Mouse (Mus musculus) CH12.LX (cell line): ENCODE data around the gene Cdkn2d. TPM values are rescaled to one million over a fixed set of nuclear protein-coding genes. Genes with fewer than 3 reads are reported as not detected.

ENCODE experiments used
- DNase-seq: peaks from one replicate; pipeline ENCODE4 v3.0.0-alpha.2; 2013; ENCODE audit errors: extremely low read depth
- H3K27ac ChIP-seq: 2 replicates; pipeline ENCODE4 v1.5.1; 2012; ENCODE audit warnings: low read depth, mild to moderate bottlenecking, control low read depth, moderate library complexity; ENCODE audit not compliant: insufficient read depth
- H3K27me3 ChIP-seq: replicated peaks from 2 replicates; pipeline ENCODE3; 2012; ENCODE audit warnings: inconsistent platforms
- H3K36me3 ChIP-seq, 2 experiments: replicated peaks in 1 of 2; 2 replicates each; pipeline versions ENCODE3 to v1.6.1; 2012; ENCODE audit warnings: inconsistent platforms in 1 of 2, low read length in 1 of 2, mild to moderate bottlenecking in 1 of 2, mixed read lengths in 1 of 2, moderate library complexity in 1 of 2; ENCODE audit not compliant: control insufficient read depth in 1 of 2, insufficient read depth in 1 of 2
- H3K4me1 ChIP-seq, 2 experiments: 2 replicates each; pipeline ENCODE4 v1.6.1; 2012; ENCODE audit warnings: inconsistent platforms in 1 of 2, moderate library complexity in 1 of 2; ENCODE audit not compliant: insufficient read depth in 2 of 2, control insufficient read depth in 1 of 2
- H3K4me2 ChIP-seq: 2 replicates; pipeline ENCODE4 v1.6.1; 2012; ENCODE audit warnings: low read depth, mild to moderate bottlenecking, control low read depth; ENCODE audit not compliant: poor library complexity, insufficient read depth, severe bottlenecking
- H3K4me3 ChIP-seq, 3 experiments: fragments of 150-350 bp in 1 of 3; sonication (generic) in 1 of 3; replicated peaks in 1 of 3; 2 replicates each; pipeline versions ENCODE3 to v1.5.1; 2011 to 2012; ENCODE audit warnings: low read depth in 2 of 3, low read length in 2 of 3, mild to moderate bottlenecking in 2 of 3, moderate library complexity in 2 of 3, control low read depth in 1 of 3, improper control_type of control experiment in 1 of 3, inconsistent platforms in 1 of 3, mixed read lengths in 1 of 3; ENCODE audit not compliant: poor library complexity in 1 of 3
- H3K79me2 ChIP-seq: replicated peaks from 2 replicates; pipeline ENCODE4 v1.6.1; 2012; ENCODE audit warnings: mild to moderate bottlenecking, moderate library complexity; ENCODE audit not compliant: control insufficient read depth, poor library complexity, insufficient read depth, severe bottlenecking; ENCODE audit errors: extremely low read depth
- H3K9ac ChIP-seq: 2 replicates; pipeline ENCODE4 v1.6.1; 2012; ENCODE audit warnings: low read depth, mild to moderate bottlenecking, control low read depth, moderate library complexity; ENCODE audit not compliant: insufficient read depth
- H3K9me3 ChIP-seq: replicated peaks from 2 replicates; pipeline ENCODE3; 2012; ENCODE audit warnings: low read length, inconsistent platforms, mixed read lengths
- CHD1 ChIP-seq: IDR thresholded peaks from 2 replicates; pipeline ENCODE4 v1.6.1; 2012; ENCODE audit warnings: low read depth, low read length, improper control_type of control experiment, inconsistent platforms
- CHD2 ChIP-seq: IDR thresholded peaks from 2 replicates; pipeline ENCODE4 v1.6.1; 2011; ENCODE audit warnings: low read length, improper control_type of control experiment
- ELF1 ChIP-seq: IDR thresholded peaks from 2 replicates; pipeline ENCODE4 v1.6.1; 2014; ENCODE audit warnings: low read depth, mild to moderate bottlenecking, inconsistent platforms, low read length, improper control_type of control experiment
- HCFC1 ChIP-seq: IDR thresholded peaks from 2 replicates; pipeline ENCODE4 v1.6.1; 2012; ENCODE audit warnings: low read depth, mild to moderate bottlenecking, inconsistent platforms, low read length, improper control_type of control experiment
- IRF4 ChIP-seq: IDR thresholded peaks from 2 replicates; pipeline ENCODE4 v1.6.1; 2014; ENCODE audit warnings: low read depth, mild to moderate bottlenecking, inconsistent platforms, low read length, improper control_type of control experiment
- JUN ChIP-seq: IDR thresholded peaks from 2 replicates; pipeline ENCODE4 v1.6.1; 2011; ENCODE audit warnings: low read depth, mild to moderate bottlenecking, low read length, improper control_type of control experiment, moderate library complexity; ENCODE audit not compliant: insufficient read depth
- JUND ChIP-seq: conservative IDR thresholded peaks from 2 replicates; pipeline ENCODE4 v1.6.1; 2011; ENCODE audit warnings: low read depth, low read length, improper control_type of control experiment
- KAT2A ChIP-seq: IDR thresholded peaks from 2 replicates; pipeline ENCODE4 v1.6.1; 2012; ENCODE audit warnings: low read length, improper control_type of control experiment, inconsistent platforms; ENCODE audit not compliant: insufficient replicate concordance
- MAFK ChIP-seq: IDR thresholded peaks from 2 replicates; pipeline ENCODE4 v1.6.1; 2011; ENCODE audit warnings: low read length, improper control_type of control experiment; ENCODE audit not compliant: insufficient replicate concordance
- MAX ChIP-seq: IDR thresholded peaks from 2 replicates; pipeline ENCODE4 v1.6.1; 2011; ENCODE audit warnings: low read length, improper control_type of control experiment
- MEF2A ChIP-seq: IDR thresholded peaks from 2 replicates; pipeline ENCODE4 v1.6.1; 2014; ENCODE audit warnings: low read depth, mild to moderate bottlenecking, inconsistent platforms, low read length, improper control_type of control experiment, borderline replicate concordance
- MYC ChIP-seq: IDR thresholded peaks from 2 replicates; pipeline ENCODE4 v1.6.1; 2011; ENCODE audit warnings: low read depth, mild to moderate bottlenecking, improper control_type of control experiment, low read length
- NELFE ChIP-seq: IDR thresholded peaks from 2 replicates; pipeline ENCODE4 v1.6.1; 2011; ENCODE audit warnings: low read depth, low read length, improper control_type of control experiment
- NRF1 ChIP-seq: IDR thresholded peaks from 2 replicates; pipeline ENCODE4 v1.6.1; 2014; ENCODE audit warnings: low read depth, mild to moderate bottlenecking, inconsistent platforms, low read length, improper control_type of control experiment, moderate library complexity
- POLR2A ChIP-seq: IDR thresholded peaks from 2 replicates; pipeline ENCODE4 v1.6.1; 2011; ENCODE audit warnings: low read depth, mild to moderate bottlenecking, improper control_type of control experiment, low read length
- POLR2AphosphoS2 ChIP-seq: IDR thresholded peaks from 2 replicates; pipeline ENCODE4 v1.6.1; 2011; ENCODE audit warnings: low read depth, low read length, improper control_type of control experiment
- RAD21 ChIP-seq: IDR thresholded peaks from 2 replicates; pipeline ENCODE4 v1.6.1; 2011; ENCODE audit warnings: low read depth, mild to moderate bottlenecking, low read length, improper control_type of control experiment, moderate library complexity
- RCOR1 ChIP-seq: conservative IDR thresholded peaks from 2 replicates; pipeline ENCODE4 v1.6.1; 2012; ENCODE audit warnings: low read depth, mild to moderate bottlenecking, inconsistent platforms, low read length, improper control_type of control experiment
- SIN3A ChIP-seq: IDR thresholded peaks from 2 replicates; pipeline ENCODE4 v1.6.1; 2012; ENCODE audit warnings: low read length, improper control_type of control experiment, inconsistent platforms
- SMC3 ChIP-seq: IDR thresholded peaks from 2 replicates; pipeline ENCODE4 v1.6.1; 2011; ENCODE audit warnings: low read depth, low read length, improper control_type of control experiment
- TCF12 ChIP-seq: IDR thresholded peaks from 2 replicates; pipeline ENCODE4 v1.6.1; 2014; ENCODE audit warnings: low read depth, mild to moderate bottlenecking, inconsistent platforms, low read length, improper control_type of control experiment
- UBTF ChIP-seq: IDR thresholded peaks from 2 replicates; pipeline ENCODE4 v1.6.1; 2012; ENCODE audit warnings: low read depth, mild to moderate bottlenecking, inconsistent platforms, low read length, improper control_type of control experiment, moderate library complexity
- USF1 ChIP-seq: IDR thresholded peaks from 2 replicates; pipeline ENCODE4 v1.6.1; 2014; ENCODE audit warnings: low read depth, mild to moderate bottlenecking, inconsistent platforms, low read length, improper control_type of control experiment
- USF2 ChIP-seq: conservative IDR thresholded peaks from 2 replicates; pipeline ENCODE4 v1.6.1; 2011; ENCODE audit warnings: low read depth, low read length, improper control_type of control experiment
- ZC3H11A ChIP-seq: IDR thresholded peaks from 2 replicates; pipeline ENCODE4 v1.6.1; 2012; ENCODE audit warnings: low read depth, mild to moderate bottlenecking, inconsistent platforms, low read length, improper control_type of control experiment
- ZMIZ1 ChIP-seq: IDR thresholded peaks from 2 replicates; pipeline ENCODE4 v1.6.1; 2012; ENCODE audit warnings: low read depth, mild to moderate bottlenecking, inconsistent platforms, low read length, improper control_type of control experiment
- dilution Hi-C: fragments of 300-500 bp; cut with MboI; formaldehyde crosslinking; loops from 2 replicates; pipeline ENCODE4 v1.14.3; 2020; ENCODE audit warnings: low sequenced_read_pairs; ENCODE audit not compliant: extremely low pct_unique_long_range_greater_than_20kb, extremely low pct_ligation_motif_present
- in situ Hi-C: fragments of 300-500 bp; cut with MboI; formaldehyde crosslinking; loops from 3 replicates; pipeline ENCODE4 v1.14.3; 2019; ENCODE audit warnings: low sequenced_read_pairs, low pct_ligation_motif_present, low pct_unique_long_range_greater_than_20kb, mixed read lengths
- polyA plus RNA-seq: library from polyadenylated mRNA; unstranded; fragments of >175 nt; gene quantifications from 2 replicates; pipeline ENCODE4 v1.2.1, GENCODE M21; 2012; ENCODE audit warnings: low read depth; ENCODE audit not compliant: insufficient read length
- total RNA-seq, 2 experiments: library from RNA; depleted of rRNA; stranded (reverse); fragments of 300-350 nt in 1 of 2; fragments of >200 nt in 1 of 2; gene quantifications; 2 replicates each; pipeline ENCODE4 v1.2.3; 2012 to 2014

Gene Cdkn2d
- total and polyA plus RNA-seq, 3 experiments: 2.9 to 12.6 (median 7.1) TPM

- no peak overlapping the region for H3K4me2 ChIP-seq
- peaks cover 3% of the 10 kb centered on the region for H3K9me3 ChIP-seq
- no peak overlapping the region for H3K4me3 ChIP-seq
- TF ChIP-seq MEF2A (no peak), USF1 (no peak), RCOR1 (no peak), HCFC1 (no peak), JUND (no peak), POLR2A (no peak), SMC3 (no peak), SIN3A (no peak), IRF4 (no peak), RAD21 (no peak)
- in situ Hi-C loops: loop anchor here (5.0 kb wide), 1 partner anchor 97 kb away; the partner anchor contains the start of gene Qtrt1
- no peaks in the 10 kb centered on the region for H3K79me2 ChIP-seq
- no peaks in the 10 kb centered on the region for H3K36me3 ChIP-seq
- peaks cover 0 to 23% of the 10 kb centered on the region in 2 experiments; a peak in 3 of 4 replicates for H3K4me1 ChIP-seq
- H3K27ac ChIP-seq: no peak overlapping the region
- no peak overlapping the region for H3K9ac ChIP-seq
- no peaks in the 10 kb centered on the region for H3K27me3 ChIP-seq
- no peak for DNase-seq
- dilution Hi-C loops: no loop called here
Observed at GRCm38 (mm10) chr9:21315421-21315820, 24.2 kb upstream of the Cdkn2d start.

GRCm38 (mm10) chr9:21314367-21315140 is 23.3 kb upstream of the Cdkn2d start:
- H3K4me1 ChIP-seq: peaks cover 2 to 23% of the 10 kb centered on the region in 2 experiments
- TF ChIP-seq JUN: no peak
- no peak for TF ChIP-seq ZC3H11A
- TF ChIP-seq MAX: no peak
- TF ChIP-seq MAFK: no peak
- no peak for TF ChIP-seq NRF1
- TF ChIP-seq NELFE: no peak
- no peak for TF ChIP-seq CHD1
- TF ChIP-seq POLR2AphosphoS2: no peak
- no peak for TF ChIP-seq CHD2
- TF ChIP-seq RAD21: no peak
- TF ChIP-seq KAT2A: no peak
- TF ChIP-seq POLR2A: no peak
- no peak for TF ChIP-seq SMC3
- TF ChIP-seq UBTF: no peak
- TF ChIP-seq TCF12: no peak
- TF ChIP-seq ZMIZ1: no peak
- no peak for TF ChIP-seq ELF1
- TF ChIP-seq USF2: no peak
- no peak for TF ChIP-seq MYC
- no peaks in the 10 kb centered on the region for H3K36me3 ChIP-seq
- H3K27ac ChIP-seq: no peak overlapping the region
- H3K9ac ChIP-seq: no peak overlapping the region
- DNase-seq: no peak
- H3K9me3 ChIP-seq: peaks cover under 1% of the 10 kb centered on the region
- H3K4me2 ChIP-seq: no peak overlapping the region
- H3K27me3 ChIP-seq: no peaks in the 10 kb centered on the region
- dilution Hi-C loops: no loop called here
- in situ Hi-C loops: loop anchor here (5.0 kb wide), 2 partner anchors 38 to 98 kb away; partner anchors contain the start of gene Qtrt1
- H3K79me2 ChIP-seq: no peaks in the 10 kb centered on the region
- H3K4me3 ChIP-seq: no peak overlapping the region
